Mouse (Mus musculus) adrenal gland, postnatal 25 days (tissue): Measurements from ENCODE around the gene Zbp1. TPM values are rescaled to one million over a fixed set of nuclear protein-coding genes. Genes with fewer than 3 reads are reported as not detected.
A peak's percentile ranks its signal among the peaks of the same experiment; 100 is the strongest.

Source experiments
- DNase-seq: peaks from one replicate; pipeline ENCODE4 v3.0.0; 2021; ENCODE audit warnings: mixed read lengths
- long read RNA-seq: library from polyadenylated mRNA; stranded (forward); transcript quantifications from one replicate; pipeline ENCODE4 v2.0.0, GENCODE M21; 2021
- total RNA-seq: library from RNA; stranded (reverse); gene quantifications from 2 replicates; pipeline ENCODE4 v1.2.3, GENCODE M21; 2021

Zbp1 gene
- total RNA-seq: 2.6 and 3.5 TPM in 2 replicates
- long read RNA-seq, partial matches to known transcripts: 0 of 1 reads
- long read RNA-seq, other reads (novel, unspliced or antisense): 0 of 1 reads

GRCm38 (mm10) chr2:173218416-173219141, at the start of gene Zbp1:
Zbp1 (minus strand) TSS chr2:173218923.
- DNase-seq: no peak

GRCm38 (mm10) chr2:173267562-173267961, 48.8 kb upstream of the Zbp1 start:
- no peak for DNase-seq

- no peak for DNase-seq
Measured at GRCm38 (mm10) chr2:173266349-173267112, 47.8 kb upstream of the Zbp1 start.

- no peak for DNase-seq
Measured at GRCm38 (mm10) chr2:173265468-173266265, 46.9 kb upstream of the Zbp1 start.

GRCm38 (mm10) chr2:173264467-173265128, 45.9 kb upstream of the Zbp1 start:
- DNase-seq: peak; percentile 33

- DNase-seq: no peak
Measured at GRCm38 (mm10) chr2:173263636-173264330, 45.1 kb upstream of the Zbp1 start.

GRCm38 (mm10) chr2:173261497-173261896, 42.8 kb upstream of the Zbp1 start:
- DNase-seq: no peak

- DNase-seq: no peak
Measured at GRCm38 (mm10) chr2:173258459-173259091, 39.9 kb upstream of the Zbp1 start.

GRCm38 (mm10) chr2:173257610-173258009, 38.9 kb upstream of the Zbp1 start:
- peak; percentile 77 for DNase-seq

GRCm38 (mm10) chr2:173256552-173256949, 37.8 kb upstream of the Zbp1 start:
- no peak for DNase-seq

GRCm38 (mm10) chr2:173255810-173256551, 37.3 kb upstream of the Zbp1 start:
- no peak for DNase-seq

- DNase-seq: no peak
Measured at GRCm38 (mm10) chr2:173253761-173254662, 35.3 kb upstream of the Zbp1 start.

GRCm38 (mm10) chr2:173251675-173252074, 33.0 kb upstream of the Zbp1 start:
- DNase-seq: no peak

- DNase-seq: no peak
Measured at GRCm38 (mm10) chr2:173251133-173251532, 32.4 kb upstream of the Zbp1 start.

- no peak for DNase-seq
Measured at GRCm38 (mm10) chr2:173250411-173250810, 31.7 kb upstream of the Zbp1 start.

- DNase-seq: no peak
Measured at GRCm38 (mm10) chr2:173249965-173250364, 31.2 kb upstream of the Zbp1 start.

- no peak for DNase-seq
Measured at GRCm38 (mm10) chr2:173249386-173249785, 30.7 kb upstream of the Zbp1 start.

- no peak for DNase-seq
Measured at GRCm38 (mm10) chr2:173248822-173249221, 30.1 kb upstream of the Zbp1 start.

- DNase-seq: no peak
Measured at GRCm38 (mm10) chr2:173247911-173248310, 29.2 kb upstream of the Zbp1 start.
